Mouse (Mus musculus) retina, embryonic 14.5 days (tissue): ENCODE measurements at regions not wholly inside any gene's neighbourhood (a gene's known extent, or its start where the extent isn't known, plus 50 kb on each side); places are given as distances from the start of the nearest gene placed in this dataset.

Experiments
- DNase-seq: peaks from one replicate; pipeline ENCODE4 v3.0.0-alpha.2; 2015; ENCODE audit warnings: low spot score

GRCm38 (mm10) chr9:23651300-23651699 is 428.4 kb downstream of the Bmper start:
- no peak for DNase-seq

DNA sequence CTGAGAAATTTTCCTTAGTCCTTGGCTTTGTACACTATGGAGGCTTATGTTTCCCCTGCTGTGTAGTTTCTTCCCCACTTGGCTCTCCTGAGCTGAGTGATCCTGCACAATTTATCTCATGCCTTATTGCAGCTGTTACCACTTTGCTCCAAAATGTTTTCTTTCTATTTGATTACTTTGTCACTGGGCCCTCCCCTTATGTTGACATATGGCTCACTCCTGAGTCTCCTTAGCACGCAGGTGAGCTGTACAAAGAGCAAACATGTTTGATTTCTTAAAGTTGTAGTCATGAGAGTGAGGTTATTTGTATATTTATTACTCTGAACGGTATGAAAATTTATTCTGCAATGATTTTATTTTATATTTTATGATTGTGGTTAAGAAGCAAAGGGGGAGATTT is 430.2 kb downstream of the Bmper start:
- DNase-seq = no peak

- DNase-seq = no peak
Observed at GRCm38 (mm10) chr9:23654777-23655176, 431.9 kb downstream of the Bmper start.

DNA sequence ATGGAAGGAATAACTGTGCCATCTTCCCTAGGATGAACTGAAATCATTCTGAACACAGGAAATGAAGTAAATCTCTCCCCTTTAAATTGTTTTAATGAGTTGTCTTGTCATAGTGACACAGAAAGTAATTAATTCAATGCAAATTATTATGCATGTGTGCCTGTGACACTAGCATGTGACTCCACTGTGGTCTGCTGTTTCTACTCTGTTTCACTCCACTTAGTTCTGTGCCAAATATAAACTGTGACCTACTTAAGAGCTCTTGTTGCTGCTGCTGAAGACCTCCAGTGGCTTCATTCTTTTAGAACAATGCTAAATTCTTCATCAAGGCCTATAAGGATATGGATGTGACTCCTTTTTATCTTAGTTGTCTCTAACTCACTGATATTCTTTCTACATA is 431.8 kb upstream of the Npsr1 start:
- peak; percentile 61 for DNase-seq

DNA sequence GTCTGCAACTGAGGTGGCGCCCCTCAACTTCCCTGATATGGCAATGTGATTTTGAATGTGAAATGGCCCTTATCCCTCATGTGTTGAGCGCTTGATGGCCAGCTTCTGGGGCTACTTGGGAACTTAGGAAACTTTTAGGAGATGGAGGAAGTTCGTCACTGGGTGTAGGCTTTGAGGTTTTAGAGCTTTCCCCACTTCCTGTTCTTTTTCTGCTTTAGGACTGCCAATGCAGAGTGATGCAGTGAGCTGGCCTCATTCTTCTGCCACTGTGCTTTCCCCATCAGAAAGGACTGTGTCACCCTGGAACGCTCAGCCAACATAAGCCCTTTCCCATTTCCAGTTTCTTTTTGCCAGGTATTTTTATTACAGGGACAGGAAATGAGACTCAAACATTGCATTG is 428.6 kb upstream of the Npsr1 start:
- no peak for DNase-seq

- no peak for DNase-seq
Observed at GRCm38 (mm10) chr9:23670642-23671041, 427.2 kb upstream of the Npsr1 start.

GRCm38 (mm10) chr9:23673347-23673860 is 424.4 kb upstream of the Npsr1 start:
- DNase-seq = no peak

DNA sequence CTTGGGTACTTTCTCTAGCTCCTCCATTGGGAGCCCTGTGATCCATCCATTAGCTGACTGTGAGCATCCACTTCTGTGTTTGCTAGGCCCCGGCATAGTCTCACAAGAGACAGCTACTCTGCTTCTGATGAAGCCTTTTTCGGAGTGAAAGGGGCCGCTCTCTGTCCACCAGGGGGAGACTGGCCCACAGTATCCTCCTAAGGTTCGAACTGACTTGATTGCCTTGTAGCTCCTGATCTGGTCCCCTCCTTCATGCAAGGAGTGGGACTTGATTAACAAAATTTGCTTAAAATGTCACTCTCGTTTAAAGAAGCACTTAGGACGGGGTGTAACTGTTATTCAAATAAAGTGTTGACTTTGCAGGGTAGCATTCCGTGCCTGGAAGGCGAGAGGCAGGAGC is 423.0 kb upstream of the Npsr1 start:
- peak; percentile 58 for DNase-seq

DNA sequence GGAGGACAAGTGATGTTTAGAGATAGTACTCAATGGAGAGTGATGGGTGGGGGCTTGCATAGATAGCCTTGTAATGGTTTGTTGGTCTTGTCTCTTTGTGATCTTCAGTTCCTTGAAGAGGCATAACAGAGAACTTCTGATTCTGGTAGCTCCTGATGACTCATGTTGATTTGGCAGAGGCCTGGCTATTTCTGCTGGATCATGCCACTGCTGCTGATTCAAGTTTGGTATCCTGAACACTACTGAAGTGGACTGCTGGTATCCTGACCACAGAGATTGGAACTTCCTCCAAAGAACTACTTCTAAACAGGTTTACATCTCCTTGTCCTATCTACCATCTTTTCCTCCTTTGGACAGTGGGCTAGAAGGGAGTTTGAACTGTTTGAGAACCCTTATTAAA is 408.3 kb upstream of the Npsr1 start:
- DNase-seq = no peak

DNA sequence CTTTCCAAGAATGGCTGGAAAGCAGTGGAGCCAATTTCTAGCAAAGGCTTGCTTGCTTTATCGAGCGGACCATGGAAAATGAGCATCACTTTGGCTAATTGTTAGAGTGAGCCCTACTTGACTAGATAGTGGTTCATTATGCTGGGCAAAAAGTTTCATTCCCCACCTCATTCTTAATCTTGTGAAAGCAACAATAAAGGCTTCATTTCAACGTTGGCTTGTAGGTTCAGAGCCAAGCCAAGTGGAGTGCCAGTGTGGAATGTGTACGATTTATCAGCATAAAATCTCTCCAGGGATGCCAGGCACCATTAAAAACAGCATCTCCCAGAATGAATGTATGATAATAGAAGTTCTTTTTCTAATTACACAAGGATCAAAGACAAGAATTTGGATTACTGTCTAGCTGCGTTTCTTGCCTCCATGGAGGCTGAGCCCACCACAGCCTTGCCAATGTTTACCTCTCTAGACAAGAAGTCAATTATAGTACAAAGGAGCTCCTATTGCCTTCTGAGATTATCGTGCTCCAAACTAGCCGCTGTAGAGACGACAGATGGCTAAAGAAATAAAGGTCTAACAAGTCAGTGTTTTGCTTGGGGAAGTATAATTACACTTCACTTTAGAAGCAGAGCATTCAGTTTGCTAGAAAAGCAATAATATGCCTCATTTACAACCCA is 404.9 kb upstream of the Npsr1 start:
- DNase-seq = no peak

DNA sequence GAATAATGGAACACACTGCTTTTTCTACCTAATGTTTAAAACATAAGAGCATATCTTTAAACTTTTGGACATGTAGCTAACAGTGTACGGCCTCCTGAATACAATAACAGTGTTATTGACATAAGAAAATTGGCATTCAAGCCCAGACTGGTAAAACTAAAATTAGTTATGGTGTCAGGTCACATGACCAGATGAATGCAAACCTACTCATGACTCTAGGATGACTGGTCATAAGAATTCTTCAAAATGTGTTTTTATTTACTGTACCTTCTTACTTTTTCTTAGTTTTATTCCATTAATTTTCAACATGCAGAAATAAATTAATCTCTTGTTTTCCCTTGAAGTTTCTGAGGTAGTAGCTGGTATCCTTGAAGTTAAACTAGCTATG is 404.4 kb upstream of the Npsr1 start:
- DNase-seq = no peak

- DNase-seq = no peak
Observed at GRCm38 (mm10) chr9:23694481-23694880, 403.3 kb upstream of the Npsr1 start.

DNA sequence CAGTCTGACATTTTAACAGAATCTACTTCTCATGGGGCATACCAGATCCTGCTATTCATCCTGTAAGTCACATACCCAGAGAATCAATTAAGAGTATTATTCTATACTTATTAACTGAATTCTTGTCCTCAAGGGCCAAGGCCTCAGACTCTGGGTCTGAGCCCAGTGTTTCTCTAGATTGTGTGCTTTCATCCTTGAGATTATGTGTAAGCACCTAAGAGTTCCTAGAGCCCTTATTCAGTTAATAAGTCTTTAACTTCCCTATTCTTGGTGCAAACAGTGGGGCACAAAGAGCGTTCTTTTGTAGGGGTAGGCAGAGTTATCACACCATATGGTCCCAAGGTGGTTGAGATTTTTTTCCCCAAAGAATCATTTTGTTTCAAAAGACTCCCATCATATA is 397.2 kb upstream of the Npsr1 start:
- DNase-seq = no peak

- peak; percentile 23 for DNase-seq
Observed at GRCm38 (mm10) chr9:23717584-23717983, 380.2 kb upstream of the Npsr1 start.

GRCm38 (mm10) chr9:23728816-23729215 is 369.0 kb upstream of the Npsr1 start:
- DNase-seq = no peak

GRCm38 (mm10) chr9:23752478-23752877 is 345.3 kb upstream of the Npsr1 start:
- DNase-seq = no peak

GRCm38 (mm10) chr9:23786660-23787059 is 311.1 kb upstream of the Npsr1 start:
- DNase-seq = no peak
